Mouse (Mus musculus) spleen, adult 2 months (tissue): ENCODE measurements at regions not wholly inside any gene's neighbourhood (a gene's known extent, or its start where the extent isn't known, plus 50 kb on each side); places are given as distances from the start of the nearest gene placed in this dataset.

ENCODE experiments used
- CTCF ChIP-seq: fragments of 200-500 bp; IDR thresholded peaks from 2 replicates; pipeline ENCODE4 v1.5.1; 2011; ENCODE audit warnings: mild to moderate bottlenecking, inconsistent platforms; ENCODE audit not compliant: insufficient read depth, insufficient read length, insufficient replicate concordance; ENCODE audit errors: extremely low read depth
- POLR2A ChIP-seq: fragments of 200-500 bp; IDR thresholded peaks from 2 replicates; pipeline ENCODE4 v1.6.1; 2011; ENCODE audit warnings: low read depth, low read length, inconsistent platforms

GRCm38 (mm10) chr6:100410067-100410631 lies 122.9 kb upstream of the Rybp start:
- TF ChIP-seq POLR2A (no peak), CTCF (no peak)
